Mouse (Mus musculus): ENCODE results near the gene 4931414P19Rik. TPM values are rescaled to one million over a fixed set of nuclear protein-coding genes. Genes with fewer than 3 reads are reported as not detected.

The 4931414P19Rik gene
- total and polyA plus RNA-seq, 3 experiments: 1.5 to 2.9 (median 2.7) TPM

DNA sequence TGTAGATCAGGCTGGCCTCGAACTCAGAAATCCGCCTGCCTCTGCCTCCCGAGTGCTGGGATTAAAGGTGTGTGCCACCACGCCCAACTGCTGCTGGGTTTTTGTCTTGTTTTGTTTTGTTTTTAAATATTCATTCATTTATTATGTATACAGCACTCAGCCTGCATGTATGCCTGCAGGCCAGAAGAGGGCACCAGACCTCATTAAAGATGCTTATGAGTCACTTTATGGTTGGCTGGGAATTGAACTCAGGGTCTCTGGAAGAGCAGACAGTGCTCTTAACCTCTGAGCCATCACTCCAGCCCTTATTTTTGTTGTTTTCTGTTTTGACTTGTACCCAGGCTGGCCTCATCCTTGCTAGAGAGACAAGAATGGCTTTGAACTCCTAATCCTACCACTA is 4.2 kb upstream of the 4931414P19Rik start:
- Histone ChIP-seq H3K4me2 (ENCODE audit: insufficient read depth, low read depth, poor library complexity, severe bottlenecking) (no peak overlapping the region), H3K27ac (ENCODE audit: insufficient read depth, low read depth) (no peak overlapping the region), H3K27me3 (replicated peaks) (no peaks in the 10 kb centered on the region), H3K4me3 (replicated peaks in 1 of 3; ENCODE audit: low read depth in 2 of 3, low read length in 2 of 3, poor library complexity in 1 of 3) (no peak overlapping the region), H3K9me3 (replicated peaks; ENCODE audit: low read length) (no peaks in the 10 kb centered on the region), H3K79me2 (replicated peaks; ENCODE audit: control insufficient read depth, extremely low read depth, insufficient read depth, poor library complexity, severe bottlenecking) (no peaks in the 10 kb centered on the region), H3K36me3 (replicated peaks in 1 of 2; ENCODE audit: control insufficient read depth in 1 of 2, insufficient read depth in 1 of 2, low read length in 1 of 2) (peaks cover 27 to 42% of the 10 kb centered on the region in 2 experiments), H3K9ac (ENCODE audit: insufficient read depth, low read depth) (no peak overlapping the region), H3K4me1 (ENCODE audit: control insufficient read depth in 1 of 2, insufficient read depth in 2 of 2) (peaks cover 0 to 8% of the 10 kb centered on the region in 2 experiments; a peak in 2 of 4 replicates)
- peak; percentile 56 for DNase-seq (ENCODE audit: extremely low read depth)
- no peak for TF ChIP-seq NRF1 (IDR thresholded peaks at IDR 0.05; ENCODE audit: low read depth, low read length)
- TF ChIP-seq ELF1 (IDR thresholded peaks at IDR 0.05; ENCODE audit: low read depth, low read length): no peak
- TF ChIP-seq IRF4 (IDR thresholded peaks at IDR 0.05; ENCODE audit: low read depth, low read length): no peak
- TF ChIP-seq SMC3 (IDR thresholded peaks at IDR 0.05; ENCODE audit: low read depth, low read length): peak; percentile 41
- no peak for TF ChIP-seq MYC (IDR thresholded peaks at IDR 0.05; ENCODE audit: low read depth, low read length)
- no peak for TF ChIP-seq EP300 (IDR thresholded peaks at IDR 0.05; ENCODE audit: low read length)
- no peak for TF ChIP-seq CHD1 (IDR thresholded peaks at IDR 0.05; ENCODE audit: low read depth, low read length)
- no peak for TF ChIP-seq USF2 (conservative IDR thresholded peaks at IDR 0.05; ENCODE audit: low read depth, low read length)
- TF ChIP-seq GABPA (IDR thresholded peaks at IDR 0.05; ENCODE audit: insufficient replicate concordance, low read depth, low read length): no peak
- TF ChIP-seq MAFK (IDR thresholded peaks at IDR 0.05; ENCODE audit: insufficient replicate concordance, low read length): no peak
- no peak for TF ChIP-seq ZC3H11A (IDR thresholded peaks at IDR 0.05; ENCODE audit: low read depth, low read length)
- no peak for TF ChIP-seq RCOR1 (conservative IDR thresholded peaks at IDR 0.05; ENCODE audit: low read depth, low read length)
- TF ChIP-seq NELFE (IDR thresholded peaks at IDR 0.05; ENCODE audit: low read depth, low read length): no peak
- no peak for TF ChIP-seq JUND (conservative IDR thresholded peaks at IDR 0.05; ENCODE audit: low read depth, low read length)
- TF ChIP-seq RAD21 (IDR thresholded peaks at IDR 0.05; ENCODE audit: low read depth, low read length): peak; percentile 12
- TF ChIP-seq TCF12 (IDR thresholded peaks at IDR 0.05; ENCODE audit: low read depth, low read length): no peak
- TF ChIP-seq ZNF384 (IDR thresholded peaks at IDR 0.05; ENCODE audit: low read depth, low read length): no peak
- no peak for TF ChIP-seq BHLHE40 (IDR thresholded peaks at IDR 0.05; ENCODE audit: low read depth, low read length)
- peak; percentile 35 to 67; a peak in 3 of 4 replicates for TF ChIP-seq CTCF (conservative IDR thresholded peaks at IDR 0.05 in 1 of 2, IDR thresholded peaks at IDR 0.05 in 1 of 2; ENCODE audit: low read depth in 2 of 2, low read length in 2 of 2)
- no peak for TF ChIP-seq POLR2A (IDR thresholded peaks at IDR 0.05; ENCODE audit: low read depth, low read length)
- no peak for TF ChIP-seq MXI1 (IDR thresholded peaks at IDR 0.05; ENCODE audit: low read depth, low read length)
- in situ Hi-C loops (cut with MboI; ENCODE audit: low pct_ligation_motif_present, low pct_unique_long_range_greater_than_20kb, low sequenced_read_pairs): no loop called here
- dilution Hi-C loops (cut with MboI; ENCODE audit: extremely low pct_ligation_motif_present, extremely low pct_unique_long_range_greater_than_20kb, low sequenced_read_pairs): no loop called here

DNA sequence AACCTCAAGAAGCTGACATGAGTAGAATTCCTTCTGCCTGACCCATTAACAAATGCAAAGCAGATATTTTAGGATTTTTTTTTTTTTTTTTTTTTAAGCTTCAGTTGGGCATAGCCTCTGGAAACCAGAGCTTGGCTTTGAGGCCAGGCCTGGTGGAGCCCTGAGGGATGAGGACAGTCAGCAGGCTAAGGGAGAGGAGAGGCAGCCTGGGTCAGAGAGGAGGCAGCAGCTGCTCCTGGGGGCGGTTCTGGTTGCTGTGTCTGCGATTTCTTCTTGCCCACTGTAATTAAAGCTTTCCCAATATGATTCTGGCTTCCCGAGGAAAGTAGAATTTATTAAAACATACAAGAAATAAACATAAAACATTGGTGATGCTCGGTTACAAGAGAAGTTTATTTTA is 3.5 kb upstream of the 4931414P19Rik start:
- Histone ChIP-seq H3K4me1 (ENCODE audit: control insufficient read depth in 1 of 2, insufficient read depth in 2 of 2) (peaks cover 2 to 12% of the 10 kb centered on the region in 2 experiments; a peak in 3 of 4 replicates), H3K27me3 (replicated peaks) (no peaks in the 10 kb centered on the region), H3K79me2 (replicated peaks; ENCODE audit: control insufficient read depth, extremely low read depth, insufficient read depth, poor library complexity, severe bottlenecking) (no peaks in the 10 kb centered on the region), H3K9me3 (replicated peaks; ENCODE audit: low read length) (no peaks in the 10 kb centered on the region), H3K9ac (ENCODE audit: insufficient read depth, low read depth) (no peak overlapping the region), H3K36me3 (replicated peaks in 1 of 2; ENCODE audit: control insufficient read depth in 1 of 2, insufficient read depth in 1 of 2, low read length in 1 of 2) (peaks cover 21 to 35% of the 10 kb centered on the region in 2 experiments), H3K4me3 (replicated peaks in 1 of 3; ENCODE audit: low read depth in 2 of 3, low read length in 2 of 3, poor library complexity in 1 of 3) (no peak overlapping the region), H3K4me2 (ENCODE audit: insufficient read depth, low read depth, poor library complexity, severe bottlenecking) (no peak overlapping the region), H3K27ac (ENCODE audit: insufficient read depth, low read depth) (no peak overlapping the region)
- in situ Hi-C loops (cut with MboI; ENCODE audit: low pct_ligation_motif_present, low pct_unique_long_range_greater_than_20kb, low sequenced_read_pairs): no loop called here
- no peak for TF ChIP-seq HCFC1 (IDR thresholded peaks at IDR 0.05; ENCODE audit: low read depth, low read length)
- no peak for TF ChIP-seq ZC3H11A (IDR thresholded peaks at IDR 0.05; ENCODE audit: low read depth, low read length)
- no peak for TF ChIP-seq BHLHE40 (IDR thresholded peaks at IDR 0.05; ENCODE audit: low read depth, low read length)
- no peak for TF ChIP-seq ELF1 (IDR thresholded peaks at IDR 0.05; ENCODE audit: low read depth, low read length)
- TF ChIP-seq SMC3 (IDR thresholded peaks at IDR 0.05; ENCODE audit: low read depth, low read length): no peak
- TF ChIP-seq ZKSCAN1 (IDR thresholded peaks at IDR 0.05; ENCODE audit: borderline replicate concordance, low read depth, low read length): no peak
- TF ChIP-seq USF1 (IDR thresholded peaks at IDR 0.05; ENCODE audit: low read depth, low read length): no peak
- TF ChIP-seq TCF12 (IDR thresholded peaks at IDR 0.05; ENCODE audit: low read depth, low read length): no peak
- TF ChIP-seq CHD2 (IDR thresholded peaks at IDR 0.05; ENCODE audit: low read length): no peak
- no peak for TF ChIP-seq E2F4 (IDR thresholded peaks at IDR 0.05; ENCODE audit: insufficient replicate concordance, low read depth, low read length)
- no peak for TF ChIP-seq UBTF (IDR thresholded peaks at IDR 0.05; ENCODE audit: low read depth, low read length)
- no peak for TF ChIP-seq NELFE (IDR thresholded peaks at IDR 0.05; ENCODE audit: low read depth, low read length)
- no peak for TF ChIP-seq ETS1 (conservative IDR thresholded peaks at IDR 0.05; ENCODE audit: low read depth, low read length)
- TF ChIP-seq POLR2AphosphoS2 (IDR thresholded peaks at IDR 0.05; ENCODE audit: low read depth, low read length): no peak
- no peak for TF ChIP-seq MEF2A (IDR thresholded peaks at IDR 0.05; ENCODE audit: borderline replicate concordance, low read depth, low read length)
- dilution Hi-C loops (cut with MboI; ENCODE audit: extremely low pct_ligation_motif_present, extremely low pct_unique_long_range_greater_than_20kb, low sequenced_read_pairs): no loop called here
- no peak for DNase-seq (ENCODE audit: extremely low read depth)
